Mouse (Mus musculus): ENCODE measurements around the gene Ctps.

DNA sequence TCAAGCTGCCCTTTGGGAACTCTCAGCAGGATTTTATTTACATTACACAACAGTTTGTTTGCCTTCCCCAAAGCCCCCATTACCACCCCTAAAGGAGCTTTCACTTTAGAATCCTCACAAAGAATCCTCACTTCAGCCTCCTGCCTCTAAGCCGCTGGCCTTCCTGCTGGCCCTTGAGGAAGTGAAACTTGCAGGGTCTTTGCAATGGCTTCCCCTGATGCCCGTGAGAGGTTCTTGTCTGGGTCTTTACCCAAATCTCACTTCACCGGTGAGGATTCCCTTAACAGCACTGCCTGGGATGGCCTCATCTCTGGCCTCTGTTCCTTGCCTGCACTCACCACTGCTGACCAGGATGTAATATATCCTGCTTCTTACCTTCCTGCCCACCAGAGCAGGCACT, 19.0 kb upstream of the Ctps start:
- TF ChIP-seq CTCF (IDR thresholded peaks at IDR 0.05) (no peak), EP300 (IDR thresholded peaks at IDR 0.05; ENCODE audit: insufficient read depth, low read depth, low read length) (no peak), POLR2A (IDR thresholded peaks at IDR 0.05; ENCODE audit: insufficient read depth, low read depth, low read length) (no peak)

Data from heart, adult 2 months (tissue).